Comparison of ENCODE assay signal across 26 mouse cellular contexts in genomic region chr16:33010166-33010565, GRCm38 (mm10). TPM values are rescaled to one million over a fixed set of nuclear protein-coding genes. Genes with fewer than 3 reads are reported as not detected.
DNase-seq lines count a peak whose midpoint lies in the region; ATAC-seq and TF ChIP-seq lines count a peak whose summit lies in the region.
"Had no signal": no experiment of that assay in that cellular context is flagged by ENCODE, and none has a peak within 500 bp of the region (broad histone marks: within the 10 kb centered on the region; RNA-seq: fewer than 3 reads in every experiment).

No protein-coding gene starts in this region.

- no peaks in the 10 kb centered on the region for H3K9me3 ChIP-seq in midbrain, postnatal 0 days (ENCODE audit: low read length)
- H3K9me3 ChIP-seq in midbrain, embryonic 10.5 days (replicated peaks), result no peaks in the 10 kb centered on the region
- H3K9me3 ChIP-seq: embryonic facial prominence, embryonic 15.5 days; forebrain, embryonic 10.5 days; forebrain, embryonic 15.5 days; G1E; heart, embryonic 10.5 days had no signal

- peaks cover 49% of the 10 kb centered on the region for H3K36me3 ChIP-seq in midbrain, postnatal 0 days (ENCODE audit: insufficient read depth, low read length)
- peaks cover 97% of the 10 kb centered on the region for H3K36me3 ChIP-seq in midbrain, embryonic 10.5 days

- H3K4me3 ChIP-seq in midbrain, postnatal 0 days (ENCODE audit: low read depth, low read length), result no peak overlapping the region
- no peak overlapping the region for H3K4me3 ChIP-seq in midbrain, embryonic 10.5 days
- H3K4me3 ChIP-seq: embryonic facial prominence, embryonic 15.5 days; erythroblast, embryonic 14.5 days; forebrain, embryonic 10.5 days; forebrain, embryonic 15.5 days; gastrocnemius, adult 2 months; heart, embryonic 10.5 days had no signal

- no peaks in the 10 kb centered on the region for H3K27me3 ChIP-seq in midbrain, postnatal 0 days (ENCODE audit: insufficient read depth, low read length)
- no peaks in the 10 kb centered on the region for H3K27me3 ChIP-seq in midbrain, embryonic 10.5 days (ENCODE audit: low read depth, poor library complexity, severe bottlenecking)
- H3K27me3 ChIP-seq: embryonic facial prominence, embryonic 15.5 days; forebrain, embryonic 15.5 days had no signal

- 89% methylated on average over 6 of the region's 6 CpGs for WGBS in midbrain, postnatal 0 days
- 94% methylated on average over 6 of the region's 6 CpGs for WGBS in midbrain, embryonic 10.5 days

- no peak overlapping the region for H3K9ac ChIP-seq in midbrain, postnatal 0 days (replicated peaks; ENCODE audit: low read length, poor library complexity, severe bottlenecking)
- H3K9ac ChIP-seq: embryonic facial prominence, embryonic 15.5 days; forebrain, embryonic 15.5 days; hindbrain, embryonic 14.5 days had no signal

- H3K27ac ChIP-seq in midbrain, postnatal 0 days (ENCODE audit: low read depth, low read length), result no peak overlapping the region
- no peak overlapping the region for H3K27ac ChIP-seq in midbrain, embryonic 10.5 days (replicated peaks)
- H3K27ac ChIP-seq: embryonic facial prominence, embryonic 15.5 days; forebrain, embryonic 10.5 days; forebrain, embryonic 15.5 days; gastrocnemius, adult 2 months; heart, embryonic 10.5 days; hindbrain, embryonic 14.5 days had no signal

- no peak for TF ChIP-seq CTCF in midbrain, postnatal 0 days (IDR thresholded peaks at IDR 0.05)

- no peak; the same call in 1 of the 2 replicates for ATAC-seq in midbrain, postnatal 0 days (ENCODE audit: low FRiP score)
- ATAC-seq: CD4-positive, CD25-positive, alpha-beta regulatory T cell, adult 4 months; forebrain, embryonic 15.5 days had no signal

- H3K4me2 ChIP-seq in midbrain, postnatal 0 days (ENCODE audit: low read depth, low read length, poor library complexity, severe bottlenecking), result no peak overlapping the region
- H3K4me2 ChIP-seq: embryonic facial prominence, embryonic 15.5 days; forebrain, embryonic 15.5 days; hindbrain, embryonic 14.5 days had no signal

- H3K4me1 ChIP-seq in midbrain, postnatal 0 days (ENCODE audit: insufficient read depth, low read length), result no peaks in the 10 kb centered on the region
- H3K4me1 ChIP-seq in midbrain, embryonic 10.5 days, result no peaks in the 10 kb centered on the region
- H3K4me1 ChIP-seq: embryonic facial prominence, embryonic 15.5 days; heart, embryonic 10.5 days had no signal

- peak; percentile 11 to 23 for DNase-seq in cerebellum, postnatal 10 days
- no peak for DNase-seq in cerebellum, adult 11 months
- peak; percentile 83 for DNase-seq in heart, adult 11 months
- no peak for DNase-seq in heart, adult 18-20 months
- DNase-seq in layer of hippocampus, adult 11-12 months (ENCODE audit: low spot score), result peak; percentile 58
- DNase-seq in layer of hippocampus, adult 9-10 months (ENCODE audit: low spot score), result no peak
- DNase-seq in midbrain, postnatal 0 days (ENCODE audit: low spot score), result peak; percentile 17
- DNase-seq in midbrain, embryonic 10.5 days (ENCODE audit: low spot score), result no peak
- DNase-seq: adrenal gland, adult 8-10 months; adrenal gland, postnatal 36 days; B cell, adult 2 months; cerebellum, adult 11-12 months; cerebellum, adult 9-10 months; cerebellum, postnatal 36 days; gastrocnemius, adult 2 months; gastrocnemius, postnatal 25 days; heart, postnatal 10 days; heart, postnatal 4 days had no signal

RNA-seq across cellular contexts. Expression of gene Iqcg, which starts 45.9 kb away (rescaled TPM):
- under 1 TPM; 0.49 to 0.62 TPM for total RNA-seq in heart, adult 18-20 months (2021)
- 2.5 and 8.3 TPM in 2 replicates for total RNA-seq in midbrain, postnatal 0 days (2014; rRNA removed)
- 4.7 and 5.1 TPM in 2 replicates for polyA plus RNA-seq in midbrain, postnatal 0 days (2015; fragmentation: Nextera tagmentation; extraction: Ambion mirVana)
- 3.9 and 4.5 TPM in 2 replicates for polyA plus RNA-seq in midbrain, embryonic 10.5 days (2016; fragmentation: Nextera tagmentation; extraction: Ambion mirVana)

RNA-seq across cellular contexts. Expression of gene Rpl35a, which starts 46.1 kb away (rescaled TPM):
- total RNA-seq in heart, adult 18-20 months (2021), result 100 to 1,000 TPM; 354 to 362 TPM
- 675 and 710 TPM in 2 replicates for total RNA-seq in midbrain, postnatal 0 days (2014; rRNA removed)
- polyA plus RNA-seq in midbrain, postnatal 0 days (2015; fragmentation: Nextera tagmentation; extraction: Ambion mirVana), result 425 and 447 TPM in 2 replicates
- 787 and 975 TPM in 2 replicates for polyA plus RNA-seq in midbrain, embryonic 10.5 days (2016; fragmentation: Nextera tagmentation; extraction: Ambion mirVana)

RNA-seq across cellular contexts. Expression of gene Lmln, which starts 52.2 kb away (rescaled TPM):
- total RNA-seq in heart, adult 18-20 months (2021), result 1 to 10 TPM; 2.1 to 2.7 TPM
- 7.6 and 19.0 TPM in 2 replicates for total RNA-seq in midbrain, postnatal 0 days (2014; rRNA removed)
- polyA plus RNA-seq in midbrain, postnatal 0 days (2015; fragmentation: Nextera tagmentation; extraction: Ambion mirVana), result 1.4 and 2.4 TPM in 2 replicates
- 3.8 and 3.9 TPM in 2 replicates for polyA plus RNA-seq in midbrain, embryonic 10.5 days (2016; fragmentation: Nextera tagmentation; extraction: Ambion mirVana)

Comparison
In these comparisons a context has a peak if more than half of its experiments do, and no peak if none do; other contexts are left out.
1. DNase-seq: peak in cerebellum, postnatal 10 days (2 of 2), heart, adult 11 months (single experiment), layer of hippocampus, adult 11-12 months (single experiment) and midbrain, postnatal 0 days (single experiment); none in cerebellum, adult 11 months (single experiment), heart, adult 18-20 months (0 of 2), layer of hippocampus, adult 9-10 months (single experiment) and midbrain, embryonic 10.5 days (single experiment).